Mouse (Mus musculus) midbrain, embryonic 15.5 days (tissue): Measurements from ENCODE around the gene Ccdc91. TPM values are rescaled to one million over a fixed set of nuclear protein-coding genes. Genes with fewer than 3 reads are reported as not detected.

ENCODE experiments used
- ATAC-seq: fragments of 200-750 bp; cut with Nextera tagmentation; replicated peaks from 2 replicates; pipeline ENCODE4 v1.8.0; 2017; ENCODE audit warnings: moderate TSS enrichment
- H3K27ac ChIP-seq: fragments of 300-500 bp; sonication (generic); 2 replicates; pipeline ENCODE4 v1.5.1; 2015; ENCODE audit warnings: mild to moderate bottlenecking, inconsistent platforms
- H3K27me3 ChIP-seq: fragments of 300-500 bp; sonication (generic); replicated peaks from 2 replicates; pipeline ENCODE4 v1.6.1; 2015; ENCODE audit warnings: inconsistent platforms
- H3K36me3 ChIP-seq: fragments of 300-500 bp; sonication (generic); replicated peaks from 2 replicates; pipeline ENCODE4 v1.6.1; 2015; ENCODE audit warnings: inconsistent platforms
- H3K4me1 ChIP-seq: fragments of 300-500 bp; sonication (generic); 2 replicates; pipeline ENCODE4 v1.6.1; 2015; ENCODE audit warnings: inconsistent platforms
- H3K4me2 ChIP-seq: fragments of 300-500 bp; sonication (generic); 2 replicates; pipeline ENCODE4 v1.6.1; 2015; ENCODE audit warnings: inconsistent platforms, mild to moderate bottlenecking, moderate library complexity
- H3K4me3 ChIP-seq: fragments of 300-500 bp; sonication (generic); 2 replicates; pipeline ENCODE4 v1.5.1; 2015; ENCODE audit warnings: mild to moderate bottlenecking, inconsistent platforms
- H3K9ac ChIP-seq: fragments of 300-500 bp; sonication (generic); 2 replicates; pipeline ENCODE4 v1.6.1; 2015; ENCODE audit warnings: mild to moderate bottlenecking, inconsistent platforms
- H3K9me3 ChIP-seq: fragments of 300-500 bp; sonication (generic); 2 replicates; pipeline ENCODE4 v1.6.1; 2016; ENCODE audit warnings: inconsistent platforms
- WGBS: fragments of 180-500 bp; shearing (Covaris S2); methylation state at CpG from one replicate; pipeline ENCODE4 v1.1.7; 2015; ENCODE audit warnings: mixed read lengths; 5-methylcytosine and 5-hydroxymethylcytosine counted together
- polyA plus RNA-seq: library from polyadenylated mRNA; unstranded; fragments of >200 nt; fragmentation: Nextera tagmentation; extraction: Ambion mirVana; gene quantifications from 2 replicates; pipeline ENCODE4 v1.2.1, GENCODE M21; 2015

The Ccdc91 gene
- polyA plus RNA-seq, 1 experiment from 2014 or later = 46.7 TPM

DNA sequence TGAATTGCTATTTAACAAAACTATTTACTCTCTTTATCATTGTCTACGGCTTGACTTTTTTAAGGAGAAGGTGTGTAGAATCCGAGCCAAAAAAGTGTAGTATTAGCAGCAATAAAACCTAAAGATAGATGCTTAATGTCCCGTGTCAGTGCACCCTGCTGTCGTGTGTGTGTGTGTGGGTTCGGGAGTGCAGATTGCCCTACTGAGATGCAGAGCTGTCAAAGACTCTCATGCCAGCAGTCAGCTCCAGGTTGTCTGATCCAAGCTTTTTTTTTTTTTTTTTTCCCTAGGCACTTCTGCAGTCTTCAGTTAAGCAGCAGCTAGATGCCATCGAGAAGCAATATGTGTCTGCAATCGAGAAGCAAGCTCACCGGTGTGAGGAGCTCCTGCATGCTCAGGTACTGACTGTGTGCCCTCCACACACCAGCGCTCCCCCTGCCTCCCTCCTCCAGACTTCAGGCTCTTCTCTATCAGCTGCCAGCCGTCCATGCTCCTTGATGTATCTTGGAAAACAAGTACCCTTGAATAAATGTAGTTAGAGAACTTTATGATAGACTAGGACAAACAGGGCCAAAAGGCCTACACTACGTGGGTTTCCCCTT lies 99.7 kb downstream of the Ccdc91 start:
- no peak for ATAC-seq
- H3K36me3 ChIP-seq = no peaks in the 10 kb centered on the region
- no peaks in the 10 kb centered on the region for H3K4me1 ChIP-seq
- H3K4me3 ChIP-seq = no peak overlapping the region
- no peaks in the 10 kb centered on the region for H3K9me3 ChIP-seq
- 67% methylated on average over 11 of the region's 11 CpGs for WGBS
- H3K27me3 ChIP-seq = no peaks in the 10 kb centered on the region
- H3K9ac ChIP-seq = no peak overlapping the region
- H3K4me2 ChIP-seq = no peak overlapping the region
- no peak overlapping the region for H3K27ac ChIP-seq

GRCm38 (mm10) chr6:147587675-147588074 lies 112.0 kb downstream of the Ccdc91 start:
- ATAC-seq = no peak
- no peak overlapping the region for H3K9ac ChIP-seq

GRCm38 (mm10) chr6:147606666-147607065 lies 131.0 kb downstream of the Ccdc91 start:
- Histone ChIP-seq H3K27me3 (no peaks in the 10 kb centered on the region), H3K36me3 (no peaks in the 10 kb centered on the region), H3K9me3 (no peaks in the 10 kb centered on the region), H3K27ac (no peak overlapping the region), H3K4me2 (no peak overlapping the region), H3K4me3 (no peak overlapping the region), H3K4me1 (no peaks in the 10 kb centered on the region), H3K9ac (no peak overlapping the region)
- no peak for ATAC-seq
- WGBS = 88% methylated on average over 10 of the region's 10 CpGs

More at GRCm38 (mm10) chr6:147587675-147588074, 112.0 kb downstream of the Ccdc91 start:
- Histone ChIP-seq H3K9me3 (no peaks in the 10 kb centered on the region), H3K36me3 (no peaks in the 10 kb centered on the region), H3K4me2 (no peak overlapping the region), H3K4me3 (no peak overlapping the region), H3K27me3 (no peaks in the 10 kb centered on the region), H3K4me1 (no peaks in the 10 kb centered on the region), H3K27ac (no peak overlapping the region)
- 57% methylated on average over 3 of the region's 3 CpGs for WGBS

DNA sequence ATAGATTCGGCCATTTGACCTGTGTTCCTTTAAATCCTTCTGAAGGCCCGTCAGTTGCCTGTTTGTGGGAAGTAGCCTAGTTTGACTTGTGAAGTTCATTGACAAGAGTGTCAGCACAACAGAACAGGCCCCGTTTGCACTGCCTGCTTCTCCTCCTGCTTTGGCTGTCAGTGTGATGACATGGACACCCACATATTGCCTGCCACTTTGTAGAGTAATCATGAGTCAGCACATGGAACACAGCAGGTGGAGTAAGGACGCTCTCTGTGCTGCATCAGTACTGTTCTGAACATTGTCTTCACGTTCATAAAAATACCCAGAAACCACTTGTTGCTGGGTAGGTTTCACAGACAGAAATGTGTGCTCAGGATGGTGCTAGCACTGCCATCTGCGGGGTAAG lies 132.0 kb downstream of the Ccdc91 start:
- Histone ChIP-seq H3K27ac (no peak overlapping the region), H3K36me3 (no peaks in the 10 kb centered on the region), H3K4me3 (no peak overlapping the region), H3K4me1 (no peaks in the 10 kb centered on the region), H3K9me3 (no peaks in the 10 kb centered on the region), H3K27me3 (no peaks in the 10 kb centered on the region), H3K9ac (no peak overlapping the region), H3K4me2 (no peak overlapping the region)
- ATAC-seq = no peak
- 47% methylated on average over 6 of the region's 6 CpGs for WGBS

DNA sequence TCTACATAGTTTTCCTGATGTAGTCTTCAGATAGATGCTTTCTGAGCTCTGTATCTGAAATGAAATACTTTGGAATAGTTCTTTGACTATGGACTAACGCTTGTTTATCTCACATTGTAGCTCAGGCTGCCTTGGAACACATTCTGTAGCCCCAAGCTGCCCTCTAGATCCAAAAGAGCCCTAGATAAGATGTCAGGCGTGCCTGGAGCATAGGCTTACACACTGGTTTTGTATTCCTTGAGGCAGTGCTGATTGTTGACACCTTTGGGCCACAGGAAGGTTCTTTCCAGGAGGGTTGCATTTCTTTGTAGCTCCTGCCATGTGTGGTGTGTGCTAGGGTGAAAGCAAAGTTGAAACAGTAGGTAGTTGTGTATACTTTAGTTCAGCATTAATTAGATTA lies 139.7 kb downstream of the Ccdc91 start:
- Histone ChIP-seq H3K4me2 (no peak overlapping the region), H3K27me3 (no peaks in the 10 kb centered on the region), H3K9me3 (no peaks in the 10 kb centered on the region), H3K27ac (no peak overlapping the region), H3K4me3 (no peak overlapping the region), H3K36me3 (no peaks in the 10 kb centered on the region), H3K9ac (no peak overlapping the region), H3K4me1 (no peaks in the 10 kb centered on the region)
- WGBS = 81% methylated on average over 2 of the region's 2 CpGs
- ATAC-seq = no peak

GRCm38 (mm10) chr6:147623142-147623541 lies 147.5 kb downstream of the Ccdc91 start:
- no peak for ATAC-seq
- WGBS = 81% methylated on average over 3 of the region's 3 CpGs

GRCm38 (mm10) chr6:147636464-147636863 lies 160.8 kb downstream of the Ccdc91 start:
- Histone ChIP-seq H3K27ac (no peak overlapping the region), H3K9me3 (no peaks in the 10 kb centered on the region), H3K9ac (no peak overlapping the region), H3K27me3 (no peaks in the 10 kb centered on the region), H3K4me3 (no peak overlapping the region), H3K4me1 (no peaks in the 10 kb centered on the region), H3K4me2 (no peak overlapping the region), H3K36me3 (0 out of 2 replicates have a peak, but pooled peaks cover 5% of the 10 kb centered on the region)
- 86% methylated on average over 5 of the region's 5 CpGs for WGBS
- ATAC-seq = no peak

More at GRCm38 (mm10) chr6:147623142-147623541, 147.5 kb downstream of the Ccdc91 start:
- Histone ChIP-seq H3K27ac (no peak overlapping the region), H3K4me3 (no peak overlapping the region), H3K4me1 (no peaks in the 10 kb centered on the region), H3K36me3 (no peaks in the 10 kb centered on the region), H3K9me3 (no peaks in the 10 kb centered on the region), H3K9ac (no peak overlapping the region), H3K4me2 (no peak overlapping the region), H3K27me3 (no peaks in the 10 kb centered on the region)

DNA sequence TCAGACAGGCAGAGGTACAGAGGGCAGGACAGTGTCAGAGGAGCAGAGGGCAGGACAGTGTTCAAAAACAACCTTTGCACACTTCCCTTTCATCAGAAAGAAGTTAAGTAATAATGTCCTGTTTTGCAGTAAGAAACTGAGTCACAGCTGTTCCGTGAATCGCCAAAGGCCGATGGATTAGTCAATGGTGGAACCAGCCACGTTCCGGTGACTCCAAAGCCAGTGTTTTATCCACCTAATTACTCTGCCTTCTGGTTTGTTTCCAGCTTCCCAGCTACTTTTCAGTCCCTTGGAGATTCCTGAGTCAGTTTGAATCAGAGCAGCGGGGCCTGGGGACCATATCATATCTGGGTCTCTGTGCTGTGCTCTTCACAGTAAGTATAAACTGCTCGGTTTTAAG lies 168.2 kb downstream of the Ccdc91 start:
- WGBS = 82% methylated on average over 7 of the region's 7 CpGs
- no peak for ATAC-seq
- H3K9ac ChIP-seq = no peak overlapping the region

DNA sequence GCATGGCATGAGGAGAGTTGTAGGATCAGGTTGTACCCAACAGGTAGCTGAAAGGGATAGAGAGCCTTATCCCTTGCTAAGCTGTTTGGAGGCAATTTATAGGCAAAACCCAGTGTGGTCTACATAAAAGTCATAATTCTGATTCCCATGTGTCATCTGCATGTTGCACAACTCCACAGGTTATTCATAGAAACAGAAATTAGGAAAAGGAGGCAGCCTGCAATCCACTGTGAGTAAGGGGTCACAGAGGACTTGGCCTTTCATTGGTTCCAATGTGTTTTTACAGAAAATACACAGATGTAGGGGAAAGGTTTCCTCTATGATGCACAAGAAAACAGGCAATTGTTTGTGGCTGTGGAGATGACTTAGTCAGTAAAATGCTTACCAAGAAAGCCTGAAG lies 168.8 kb downstream of the Ccdc91 start:
- Histone ChIP-seq H3K27ac (no peak overlapping the region), H3K4me2 (no peak overlapping the region), H3K9ac (no peak overlapping the region), H3K27me3 (no peaks in the 10 kb centered on the region), H3K36me3 (no peaks in the 10 kb centered on the region), H3K4me1 (no peaks in the 10 kb centered on the region), H3K9me3 (no peaks in the 10 kb centered on the region), H3K4me3 (no peak overlapping the region)
- ATAC-seq = no peak

More for the DNA sequence above, 168.2 kb downstream of the Ccdc91 start:
- Histone ChIP-seq H3K4me1 (no peaks in the 10 kb centered on the region), H3K36me3 (no peaks in the 10 kb centered on the region), H3K27ac (no peak overlapping the region), H3K27me3 (no peaks in the 10 kb centered on the region), H3K4me3 (no peak overlapping the region), H3K4me2 (no peak overlapping the region), H3K9me3 (no peaks in the 10 kb centered on the region)

GRCm38 (mm10) chr6:147646401-147646968 lies 170.9 kb downstream of the Ccdc91 start:
- ATAC-seq = no peak
- WGBS = 84% methylated on average over 11 of the region's 11 CpGs
- Histone ChIP-seq H3K4me3 (no peak overlapping the region), H3K36me3 (no peaks in the 10 kb centered on the region), H3K27me3 (no peaks in the 10 kb centered on the region), H3K4me1 (no peaks in the 10 kb centered on the region), H3K27ac (no peak overlapping the region), H3K9me3 (no peaks in the 10 kb centered on the region), H3K4me2 (no peak overlapping the region), H3K9ac (no peak overlapping the region)

GRCm38 (mm10) chr6:147658025-147658424 lies 182.4 kb downstream of the Ccdc91 start:
- ATAC-seq = no peak
- H3K36me3 ChIP-seq = no peaks in the 10 kb centered on the region
- no peaks in the 10 kb centered on the region for H3K27me3 ChIP-seq
- H3K4me3 ChIP-seq = no peak overlapping the region
- H3K27ac ChIP-seq = no peak overlapping the region
- no peaks in the 10 kb centered on the region for H3K9me3 ChIP-seq
- H3K4me1 ChIP-seq = no peaks in the 10 kb centered on the region
- no peak overlapping the region for H3K4me2 ChIP-seq
- no peak overlapping the region for H3K9ac ChIP-seq

DNA sequence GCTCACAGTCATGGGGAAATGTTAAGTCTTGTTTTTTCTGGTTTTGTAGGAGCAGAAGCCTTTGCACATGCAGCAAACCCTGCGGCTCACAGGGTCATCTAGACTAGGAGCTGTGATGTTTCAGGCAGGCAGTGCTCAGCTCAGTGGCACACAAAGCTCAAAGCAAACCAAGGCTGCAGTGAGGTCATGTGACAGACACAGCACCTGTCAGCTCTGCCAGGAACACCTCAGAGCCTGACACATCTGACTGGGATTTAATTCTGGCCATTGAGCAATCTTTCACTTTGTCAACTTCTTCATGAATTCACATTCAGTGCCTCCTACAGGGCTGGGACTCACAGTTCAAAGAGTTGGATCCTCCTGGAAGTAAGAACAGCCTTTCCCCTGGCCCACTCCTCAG lies 185.1 kb downstream of the Ccdc91 start:
- H3K9ac ChIP-seq = no peak overlapping the region
- no peak for ATAC-seq
- no peak overlapping the region for H3K4me3 ChIP-seq
- 84% methylated on average over 1 of the region's 1 CpGs for WGBS
- H3K9me3 ChIP-seq = no peaks in the 10 kb centered on the region
- H3K27ac ChIP-seq = no peak overlapping the region
- H3K4me2 ChIP-seq = no peak overlapping the region
- H3K36me3 ChIP-seq = no peaks in the 10 kb centered on the region
- no peaks in the 10 kb centered on the region for H3K27me3 ChIP-seq
- no peaks in the 10 kb centered on the region for H3K4me1 ChIP-seq

DNA sequence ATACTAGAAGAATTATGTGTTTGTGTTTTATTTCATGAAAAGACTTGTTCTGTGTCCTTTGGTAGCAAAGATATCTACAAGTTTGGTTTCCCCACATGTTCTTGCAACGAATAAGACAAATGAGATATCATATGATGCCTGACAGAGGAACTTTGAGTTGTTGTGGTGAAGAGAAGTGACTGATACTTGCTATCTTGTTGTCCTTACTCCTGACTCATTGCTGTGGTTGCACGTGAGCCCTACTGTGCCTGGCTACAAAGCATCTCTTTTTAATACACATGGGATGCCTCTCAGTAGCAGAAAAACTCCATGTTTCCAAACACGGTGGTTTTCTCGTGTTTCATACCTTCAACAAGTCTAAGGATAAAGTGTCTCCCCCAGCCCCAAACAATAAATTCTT lies 186.2 kb downstream of the Ccdc91 start:
- H3K36me3 ChIP-seq = no peaks in the 10 kb centered on the region
- no peaks in the 10 kb centered on the region for H3K27me3 ChIP-seq
- no peaks in the 10 kb centered on the region for H3K4me1 ChIP-seq
- H3K9ac ChIP-seq = no peak overlapping the region
- H3K27ac ChIP-seq = no peak overlapping the region
- no peaks in the 10 kb centered on the region for H3K9me3 ChIP-seq
- no peak for ATAC-seq
- H3K4me3 ChIP-seq = no peak overlapping the region
- 79% methylated on average over 4 of the region's 4 CpGs for WGBS
- H3K4me2 ChIP-seq = no peak overlapping the region
